Mouse (Mus musculus) gastrocnemius, postnatal 4 days (tissue): ENCODE data around the gene Spata32. TPM values are rescaled to one million over a fixed set of nuclear protein-coding genes. Genes with fewer than 3 reads are reported as not detected.

Experiments used
- DNase-seq, 2 experiments: peaks; one replicate each; pipeline ENCODE4 v3.0.0; 2021 to 2022; ENCODE audit warnings: low spot score in 2 of 2, mixed read lengths in 2 of 2
- total RNA-seq, 2 experiments: library from RNA; stranded (reverse); gene quantifications; 2 replicates each; pipeline ENCODE4 v1.2.3; 2021

Spata32 gene
- total RNA-seq, 2 experiments from 2014 or later: not detected

- DNase-seq: no peak
Observed at GRCm38 (mm10) chr11:103208458-103208857, 9.8 kb downstream of the Spata32 start, which contains the start of gene 1700023F06Rik. TSS of gene 1700023F06Rik (minus strand) at chr11:103208558.

DNA sequence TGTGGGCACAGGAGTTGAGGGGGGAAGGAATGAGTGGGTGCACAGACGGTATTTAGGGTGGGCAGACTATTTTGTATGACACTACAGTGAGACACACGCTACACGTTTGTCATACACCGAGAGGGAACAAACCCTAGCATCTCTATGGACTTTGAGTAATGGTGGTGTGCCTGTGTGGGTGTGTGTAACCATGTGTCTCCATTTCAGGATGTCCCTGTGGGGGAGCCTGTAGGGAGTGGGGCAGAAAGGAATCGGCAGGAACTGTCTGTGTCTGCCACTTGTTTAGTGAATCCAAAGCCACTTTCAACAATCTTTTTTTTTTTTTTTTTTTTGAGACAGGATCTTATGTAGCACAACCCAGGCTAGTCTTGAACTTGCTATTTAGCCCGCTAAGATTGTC is 12.0 kb downstream of the Spata32 start:
- no peak for DNase-seq

DNA sequence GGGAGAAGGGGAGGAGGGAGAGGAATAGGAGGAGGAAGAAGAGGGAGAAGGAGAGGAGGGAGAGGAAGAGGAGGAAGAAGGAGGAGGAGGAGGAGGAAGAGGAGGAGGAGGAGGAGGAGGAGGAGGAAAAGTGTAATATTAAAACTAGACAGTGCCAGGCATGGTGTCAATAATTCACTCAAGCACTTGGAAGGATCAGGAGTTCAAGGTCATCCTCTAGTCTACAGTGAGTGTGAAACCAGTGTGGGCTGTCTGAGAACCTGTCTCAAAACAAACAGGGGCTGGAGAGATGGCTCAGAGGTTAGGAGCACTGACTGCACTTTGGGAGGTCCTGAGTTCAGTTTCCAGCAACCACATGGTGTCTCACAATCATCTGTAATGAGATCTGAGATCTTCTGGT is 15.9 kb downstream of the Spata32 start:
- no peak for DNase-seq

- DNase-seq: peak in 1 of 2 experiments; percentile 59
Observed at GRCm38 (mm10) chr11:103201664-103202063, 16.6 kb downstream of the Spata32 start.

- DNase-seq: peak in 1 of 2 experiments; percentile 22
Observed at GRCm38 (mm10) chr11:103198911-103199803, 19.1 kb downstream of the Spata32 start.

DNA sequence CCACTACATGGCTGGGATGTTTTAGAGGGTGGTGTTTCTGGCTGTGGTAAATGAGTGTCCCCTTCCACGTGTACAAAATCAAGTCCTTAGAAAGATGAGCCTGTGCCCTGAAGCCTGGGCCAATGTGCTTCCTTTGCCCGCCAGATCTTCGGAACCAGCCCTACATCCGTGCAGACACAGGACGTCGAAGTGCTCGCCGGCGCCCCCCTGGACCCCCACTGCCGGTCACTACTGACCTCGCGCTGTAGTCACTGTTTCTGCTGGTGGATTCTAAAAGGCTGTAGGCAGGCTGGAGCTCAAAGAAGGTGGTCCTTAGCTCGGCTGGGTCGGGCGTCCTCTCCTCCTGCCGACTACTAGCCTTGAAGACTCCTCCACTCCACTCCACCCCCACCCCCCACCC is 19.9 kb downstream of the Spata32 start:
- DNase-seq: peak in 1 of 2 experiments; percentile 13

- DNase-seq: peak in 1 of 2 experiments; percentile 10
Observed at GRCm38 (mm10) chr11:103197340-103197739, 20.9 kb downstream of the Spata32 start.

GRCm38 (mm10) chr11:103195656-103196055 is 22.6 kb downstream of the Spata32 start:
- no peak for DNase-seq

- DNase-seq: no peak
Observed at GRCm38 (mm10) chr11:103195236-103195635, 23.0 kb downstream of the Spata32 start.

DNA sequence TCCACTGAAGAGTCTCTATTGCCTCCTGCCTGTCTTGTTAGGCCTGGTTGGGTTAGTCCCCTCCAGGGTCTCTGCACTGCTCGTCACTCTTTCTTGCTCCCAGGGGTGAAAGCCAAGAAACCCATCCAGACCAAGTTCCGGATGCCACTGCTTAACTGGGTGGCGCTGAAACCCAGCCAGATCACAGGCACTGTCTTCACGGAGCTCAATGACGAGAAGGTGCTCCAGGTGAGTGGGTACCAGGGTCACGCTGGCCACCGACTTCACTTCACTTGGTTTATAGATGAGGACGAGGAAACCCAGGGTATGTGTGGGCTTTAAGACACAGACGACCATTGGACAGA is 24.4 kb downstream of the Spata32 start:
- no peak for DNase-seq

GRCm38 (mm10) chr11:103192956-103193824 is 25.0 kb downstream of the Spata32 start:
- no peak for DNase-seq

DNA sequence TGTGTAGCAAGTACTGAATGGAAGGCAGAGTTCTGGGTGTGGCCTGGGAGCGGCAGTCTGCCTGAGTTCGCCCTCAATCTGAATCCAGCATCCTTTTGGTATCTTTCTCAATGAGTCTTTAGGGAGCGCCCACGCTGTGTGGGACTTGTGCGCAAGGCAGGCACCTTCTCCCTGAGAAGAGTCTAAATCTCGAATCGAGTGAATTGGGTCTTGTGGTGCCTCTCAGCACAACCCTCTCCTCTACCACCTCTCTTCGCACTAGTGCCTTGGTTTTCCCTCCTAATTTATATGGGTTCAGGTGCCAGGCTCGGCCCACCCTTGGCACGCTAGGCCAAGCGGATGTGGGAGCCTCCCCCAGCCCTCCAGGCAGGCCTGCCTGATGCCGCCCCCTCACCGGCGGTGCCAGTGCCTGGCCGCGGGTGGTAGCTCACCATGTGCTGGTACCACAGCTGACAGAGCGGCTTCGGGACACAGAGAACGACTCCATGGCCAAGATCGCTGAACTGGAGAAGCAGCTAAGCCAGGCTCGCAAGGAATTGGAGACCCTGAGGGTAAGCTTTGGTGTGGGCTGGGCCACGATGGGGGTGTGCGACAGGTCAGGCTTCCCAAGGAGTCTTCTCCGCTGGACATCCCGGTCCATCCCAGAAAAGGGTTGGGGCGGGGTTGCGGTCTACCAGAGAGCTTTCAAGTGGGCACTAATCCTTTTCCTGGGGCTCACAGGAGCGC is 25.8 kb downstream of the Spata32 start:
- DNase-seq: no peak

- DNase-seq: no peak
Observed at GRCm38 (mm10) chr11:103184891-103185290, 33.3 kb downstream of the Spata32 start.

DNA sequence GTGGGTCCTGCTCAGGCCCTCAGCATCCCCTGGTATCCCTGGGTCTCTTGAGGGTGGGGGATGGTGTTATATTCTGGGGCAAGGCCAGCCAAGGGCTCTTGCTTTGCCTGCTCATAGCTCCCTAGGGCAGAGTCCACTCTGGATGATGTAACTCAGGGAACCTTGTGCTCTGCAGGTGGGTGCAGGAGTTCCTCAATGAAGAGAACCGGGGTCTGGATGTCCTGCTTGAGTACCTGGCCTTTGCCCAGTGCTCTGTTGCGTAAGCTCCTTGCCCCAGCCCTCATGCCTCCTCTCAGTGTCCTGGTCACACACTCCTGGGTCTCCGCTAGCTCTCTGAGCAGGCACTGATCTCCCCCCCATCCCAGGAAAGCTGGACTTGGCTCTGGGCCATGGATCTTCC is 36.3 kb downstream of the Spata32 start:
- no peak for DNase-seq

GRCm38 (mm10) chr11:103181349-103181748 is 36.9 kb downstream of the Spata32 start:
- DNase-seq: no peak

DNA sequence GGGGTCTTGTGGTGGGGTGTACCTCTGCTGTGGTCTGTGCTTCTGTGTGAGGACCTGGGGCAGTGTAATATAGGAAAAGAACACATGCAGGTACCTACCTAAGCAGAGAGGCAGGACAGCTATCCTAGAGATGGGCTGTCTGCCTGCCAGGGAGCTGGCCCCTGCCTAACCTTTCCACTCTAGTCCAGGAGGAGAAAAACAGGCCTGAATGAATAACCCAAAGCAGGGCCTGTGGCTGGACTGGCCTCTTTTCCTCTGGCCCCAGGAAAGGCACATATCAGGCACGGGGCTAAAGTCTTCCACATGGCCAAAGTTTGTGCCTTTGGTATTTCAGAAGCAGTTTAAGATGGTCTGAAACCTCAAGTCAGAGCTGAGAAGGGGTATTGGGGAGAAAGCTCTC is 37.8 kb downstream of the Spata32 start:
- no peak for DNase-seq

- DNase-seq: no peak
Observed at GRCm38 (mm10) chr11:103178748-103179147, 39.5 kb downstream of the Spata32 start.

- peak in 1 of 2 experiments; percentile 8 for DNase-seq
Observed at GRCm38 (mm10) chr11:103177815-103178485, 40.3 kb downstream of the Spata32 start.

- no peak for DNase-seq
Observed at GRCm38 (mm10) chr11:103177216-103177615, 41.0 kb downstream of the Spata32 start.

DNA sequence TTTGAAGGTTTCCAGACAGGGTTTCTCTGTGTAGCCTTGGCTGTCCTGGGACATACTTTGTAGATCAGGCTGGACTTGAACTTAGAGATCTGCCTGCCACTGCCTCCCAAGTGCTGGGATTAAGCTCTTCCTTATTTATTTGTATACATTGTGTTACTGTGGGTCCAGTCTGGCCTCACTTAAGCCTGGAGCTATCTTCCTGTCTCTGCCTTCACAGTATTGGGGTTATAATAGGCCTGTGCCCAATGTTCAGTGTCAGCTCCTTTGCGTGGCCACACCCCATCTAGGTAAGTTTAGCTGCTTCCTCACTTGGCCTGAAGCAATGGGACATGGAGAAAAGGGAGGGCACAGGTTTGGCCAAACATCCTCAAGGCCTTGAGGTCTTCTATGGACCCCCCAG is 41.7 kb downstream of the Spata32 start:
- DNase-seq: no peak
